Comparison of ENCODE assay signal across 10 mouse cellular contexts in the genomic region with DNA sequence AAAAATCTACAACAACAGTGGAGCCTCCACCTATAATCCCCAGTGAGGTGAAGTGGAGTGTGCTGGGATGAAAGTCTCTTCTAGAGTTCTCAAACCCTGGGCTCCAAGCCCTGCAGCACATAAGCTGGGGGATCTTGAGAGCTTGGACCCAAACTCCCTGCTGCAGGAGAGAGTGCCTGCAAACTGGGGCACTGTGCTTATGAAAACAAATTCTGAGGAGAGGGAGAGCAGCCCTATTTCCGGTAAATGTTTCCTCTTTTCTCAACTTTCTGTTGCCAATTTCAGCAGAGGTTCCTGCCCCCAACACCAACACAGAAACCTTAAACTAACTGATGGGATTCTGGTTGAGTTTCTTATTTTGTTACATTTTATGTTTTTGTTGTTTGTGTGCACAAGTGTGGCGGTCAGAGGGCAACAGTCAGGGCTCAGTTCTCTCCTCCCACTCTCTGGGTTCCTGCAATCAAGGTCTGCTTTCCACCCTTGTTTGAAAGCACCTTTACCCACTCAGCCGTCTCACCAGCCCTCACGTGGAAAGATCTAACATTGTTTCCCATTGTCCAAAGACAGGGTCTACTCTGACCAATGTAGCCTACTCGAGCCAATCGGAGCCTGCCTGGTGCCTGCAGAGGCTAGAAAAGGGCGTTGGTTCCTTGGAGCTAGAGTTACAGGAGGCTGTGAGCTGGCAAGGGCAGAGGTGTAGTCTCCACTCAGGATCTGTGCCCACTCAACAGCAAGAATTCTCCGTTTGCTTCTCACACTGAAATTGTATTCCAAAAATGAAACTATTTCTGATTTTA. TPM values are rescaled to one million over a fixed set of nuclear protein-coding genes. Genes with fewer than 3 reads are reported as not detected.
DNase-seq lines count a peak whose midpoint lies in the region; ATAC-seq lines count a peak whose summit lies in the region.
"Had no signal": no experiment of that assay in that cellular context is flagged by ENCODE, and none has a peak within 500 bp of the region (broad histone marks: within the 10 kb centered on the region; RNA-seq: fewer than 3 reads in every experiment).

No protein-coding gene starts in this region.

- 0 out of 2 replicates have a peak overlapping the region, but pooled peaks have one; percentile 6 for H3K27ac ChIP-seq in embryonic facial prominence, embryonic 12.5 days
- H3K27ac ChIP-seq in embryonic facial prominence, embryonic 10.5 days (replicated peaks): no peak overlapping the region; the same call in 1 of the 2 replicates
- no peak overlapping the region for H3K27ac ChIP-seq in forebrain, embryonic 12.5 days

- no peak for DNase-seq in embryonic facial prominence, embryonic 10.5 days (ENCODE audit: low spot score)
- DNase-seq in kidney, postnatal 36 days: peak; percentile 17 to 42
- DNase-seq in testis, postnatal 14 days (ENCODE audit: low spot score): peak; percentile 82
- DNase-seq in cerebellum, adult 11-12 months: no peak
- DNase-seq: adrenal gland, postnatal 10 days had no signal

- peaks cover 9% of the 10 kb centered on the region for H3K4me1 ChIP-seq in embryonic facial prominence, embryonic 12.5 days
- H3K4me1 ChIP-seq in embryonic facial prominence, embryonic 10.5 days: peaks cover 16% of the 10 kb centered on the region
- peaks cover 54% of the 10 kb centered on the region for H3K4me1 ChIP-seq in megakaryocyte, embryonic 14.5 days
- peaks cover 19% of the 10 kb centered on the region for H3K4me1 ChIP-seq in forebrain, embryonic 12.5 days

- H3K36me3 ChIP-seq in embryonic facial prominence, embryonic 12.5 days: peaks cover 5% of the 10 kb centered on the region
- peaks cover 12% of the 10 kb centered on the region for H3K36me3 ChIP-seq in embryonic facial prominence, embryonic 10.5 days (replicated peaks)
- peaks cover 15% of the 10 kb centered on the region for H3K36me3 ChIP-seq in megakaryocyte, embryonic 14.5 days (replicated peaks; ENCODE audit: low read length)
- peaks cover 6% of the 10 kb centered on the region for H3K36me3 ChIP-seq in forebrain, embryonic 12.5 days (replicated peaks)

- no peaks in the 10 kb centered on the region for H3K27me3 ChIP-seq in embryonic facial prominence, embryonic 12.5 days
- no peaks in the 10 kb centered on the region for H3K27me3 ChIP-seq in embryonic facial prominence, embryonic 10.5 days (replicated peaks; ENCODE audit: low read depth, poor library complexity, severe bottlenecking)
- no peaks in the 10 kb centered on the region for H3K27me3 ChIP-seq in megakaryocyte, embryonic 14.5 days (replicated peaks)
- H3K27me3 ChIP-seq in forebrain, embryonic 12.5 days: no peaks in the 10 kb centered on the region

- ATAC-seq in embryonic facial prominence, embryonic 12.5 days (ENCODE audit: insufficient number of reproducible peaks, insufficient read depth, low FRiP score, low TSS enrichment): no peak
- ATAC-seq in megakaryocyte, adult 5-6 weeks (ENCODE audit: poor library complexity, severe bottlenecking): no peak
- ATAC-seq in forebrain, embryonic 12.5 days (ENCODE audit: low FRiP score): no peak

- 54% methylated on average over 8 of the region's 8 CpGs for WGBS in embryonic facial prominence, embryonic 12.5 days
- 67% methylated on average over 8 of the region's 8 CpGs for WGBS in embryonic facial prominence, embryonic 10.5 days
- 74% methylated on average over 8 of the region's 8 CpGs for WGBS in forebrain, embryonic 12.5 days

- no peak overlapping the region for H3K4me3 ChIP-seq in embryonic facial prominence, embryonic 12.5 days
- no peak overlapping the region for H3K4me3 ChIP-seq in embryonic facial prominence, embryonic 10.5 days
- H3K4me3 ChIP-seq in megakaryocyte, embryonic 14.5 days (replicated peaks): peak overlapping the region; percentile 86
- H3K4me3 ChIP-seq in forebrain, embryonic 12.5 days (replicated peaks): no peak overlapping the region

- no peak overlapping the region for H3K9ac ChIP-seq in embryonic facial prominence, embryonic 12.5 days
- H3K9ac ChIP-seq in forebrain, embryonic 12.5 days: no peak overlapping the region

- H3K4me2 ChIP-seq in embryonic facial prominence, embryonic 12.5 days (replicated peaks): no peak overlapping the region
- H3K4me2 ChIP-seq in forebrain, embryonic 12.5 days: no peak overlapping the region

- no peaks in the 10 kb centered on the region for H3K9me3 ChIP-seq in embryonic facial prominence, embryonic 12.5 days
- no peaks in the 10 kb centered on the region for H3K9me3 ChIP-seq in embryonic facial prominence, embryonic 10.5 days
- no peaks in the 10 kb centered on the region for H3K9me3 ChIP-seq in megakaryocyte, embryonic 14.5 days
- no peaks in the 10 kb centered on the region for H3K9me3 ChIP-seq in forebrain, embryonic 12.5 days

RNA-seq across cellular contexts. Expression of a gene that starts 2.4 kb away (rescaled TPM):
- 1,786 and 1,871 TPM in 2 replicates for polyA plus RNA-seq in embryonic facial prominence, embryonic 12.5 days (2016; fragmentation: Nextera tagmentation; extraction: Ambion mirVana)
- polyA plus RNA-seq in embryonic facial prominence, embryonic 10.5 days (2016; fragmentation: Nextera tagmentation; extraction: Ambion mirVana): 2,205 and 2,316 TPM in 2 replicates
- polyA plus RNA-seq in megakaryocyte, embryonic 14.5 days (2012; ENCODE audit: insufficient read depth, low replicate concordance): 2,272 and 5,289 TPM in 2 replicates
- 1,171 and 1,242 TPM in 2 replicates for total RNA-seq in megakaryocyte, adult 5-6 weeks (2015)
- total RNA-seq in megakaryocyte, adult 5-6 weeks (2017): 206 and 296 TPM in 2 replicates
- polyA plus RNA-seq in forebrain, embryonic 12.5 days (2016; fragmentation: Nextera tagmentation; extraction: Ambion mirVana): 1,463 and 1,490 TPM in 2 replicates

RNA-seq across cellular contexts. Expression of a gene that starts 10.7 kb away (rescaled TPM):
- polyA plus RNA-seq in embryonic facial prominence, embryonic 12.5 days (2016; fragmentation: Nextera tagmentation; extraction: Ambion mirVana): 1.6 and 1.8 TPM in 2 replicates
- polyA plus RNA-seq in embryonic facial prominence, embryonic 10.5 days (2016; fragmentation: Nextera tagmentation; extraction: Ambion mirVana): 0.26 and 0.52 TPM in 2 replicates
- polyA plus RNA-seq in megakaryocyte, embryonic 14.5 days (2012; ENCODE audit: insufficient read depth, low replicate concordance): not detected in 2 replicates
- not detected in 2 replicates for total RNA-seq in megakaryocyte, adult 5-6 weeks (2015)
- total RNA-seq in megakaryocyte, adult 5-6 weeks (2017): not detected in 2 replicates
- 0.27 and 0.36 TPM in 2 replicates for polyA plus RNA-seq in forebrain, embryonic 12.5 days (2016; fragmentation: Nextera tagmentation; extraction: Ambion mirVana)
- total RNA-seq: common myeloid progenitor, adult 5-6 weeks had no signal

RNA-seq across cellular contexts. Expression of a gene that starts 19.0 kb away (rescaled TPM):
- polyA plus RNA-seq in embryonic facial prominence, embryonic 12.5 days (2016; fragmentation: Nextera tagmentation; extraction: Ambion mirVana): not detected in 2 replicates
- polyA plus RNA-seq in embryonic facial prominence, embryonic 10.5 days (2016; fragmentation: Nextera tagmentation; extraction: Ambion mirVana): 0.11 and 0.17 TPM in 2 replicates
- 1.1 and 5.5 TPM in 2 replicates for polyA plus RNA-seq in megakaryocyte, embryonic 14.5 days (2012; ENCODE audit: insufficient read depth, low replicate concordance)
- total RNA-seq in megakaryocyte, adult 5-6 weeks (2015): not detected in 2 replicates
- not detected in 2 replicates for total RNA-seq in megakaryocyte, adult 5-6 weeks (2017)
- 0.15 TPM in 1 of 2 replicates, not detected in the other for polyA plus RNA-seq in forebrain, embryonic 12.5 days (2016; fragmentation: Nextera tagmentation; extraction: Ambion mirVana)
- total RNA-seq: common myeloid progenitor, adult 5-6 weeks had no signal

RNA-seq across cellular contexts. Expression of a gene that starts 19.8 kb away (rescaled TPM):
- polyA plus RNA-seq in embryonic facial prominence, embryonic 12.5 days (2016; fragmentation: Nextera tagmentation; extraction: Ambion mirVana): 1.7 and 2.1 TPM in 2 replicates
- polyA plus RNA-seq in embryonic facial prominence, embryonic 10.5 days (2016; fragmentation: Nextera tagmentation; extraction: Ambion mirVana): 1.3 and 1.6 TPM in 2 replicates
- polyA plus RNA-seq in megakaryocyte, embryonic 14.5 days (2012; ENCODE audit: insufficient read depth, low replicate concordance): 0.04 TPM in 1 of 2 replicates, not detected in the other
- not detected in 2 replicates for total RNA-seq in megakaryocyte, adult 5-6 weeks (2015)
- total RNA-seq in megakaryocyte, adult 5-6 weeks (2017): not detected in 2 replicates
- 1.5 and 1.7 TPM in 2 replicates for polyA plus RNA-seq in forebrain, embryonic 12.5 days (2016; fragmentation: Nextera tagmentation; extraction: Ambion mirVana)

RNA-seq across cellular contexts. Expression of a gene that starts 25.6 kb away (rescaled TPM):
- polyA plus RNA-seq in embryonic facial prominence, embryonic 12.5 days (2016; fragmentation: Nextera tagmentation; extraction: Ambion mirVana): 132 and 142 TPM in 2 replicates
- 181 and 184 TPM in 2 replicates for polyA plus RNA-seq in embryonic facial prominence, embryonic 10.5 days (2016; fragmentation: Nextera tagmentation; extraction: Ambion mirVana)
- polyA plus RNA-seq in megakaryocyte, embryonic 14.5 days (2012; ENCODE audit: insufficient read depth, low replicate concordance): 184 and 251 TPM in 2 replicates
- total RNA-seq in megakaryocyte, adult 5-6 weeks (2015): 82.4 and 84.3 TPM in 2 replicates
- 35.5 and 43.5 TPM in 2 replicates for total RNA-seq in megakaryocyte, adult 5-6 weeks (2017)
- polyA plus RNA-seq in forebrain, embryonic 12.5 days (2016; fragmentation: Nextera tagmentation; extraction: Ambion mirVana): 152 and 156 TPM in 2 replicates

Comparison
In these comparisons a context has a peak if more than half of its experiments do, and no peak if none do; other contexts are left out.
1. DNase-seq: peak in kidney, postnatal 36 days (2 of 2) and testis, postnatal 14 days (single experiment); none in embryonic facial prominence, embryonic 10.5 days (single experiment) and cerebellum, adult 11-12 months (single experiment).